ENCODE assay signal across 30 mouse cellular contexts in the genomic region with DNA sequence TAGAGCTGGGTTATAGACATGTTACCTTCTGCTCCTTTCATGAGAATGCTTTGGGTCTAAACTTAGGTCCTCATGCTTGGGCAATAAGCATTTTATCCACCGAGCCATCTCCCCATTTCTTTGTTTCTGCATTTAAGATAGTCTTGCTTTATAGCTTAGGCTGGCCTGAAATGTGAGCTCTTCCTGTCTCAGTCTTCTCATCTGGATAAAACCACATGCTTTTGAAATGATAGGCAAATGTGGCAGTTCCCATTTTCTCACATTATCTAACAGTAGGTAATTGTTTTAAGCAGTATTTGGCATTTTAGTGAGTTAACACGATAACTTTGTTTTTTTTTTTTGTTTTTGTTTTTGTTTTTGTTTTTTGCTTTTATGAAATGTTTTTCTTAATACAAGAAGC.
"Had no signal": no experiment of that assay in that cellular context is flagged by ENCODE, and none has a peak within 500 bp of the region (broad histone marks: within the 10 kb centered on the region; RNA-seq: fewer than 3 reads in every experiment).

No protein-coding gene starts in this region.

- DNase-seq: heart, postnatal 10 days; heart, postnatal 14 days; heart, postnatal 36 days; heart, postnatal 4 days; kidney, adult 18-20 months; kidney, adult 2 months; kidney, adult 8-10 months; kidney, adult 9 months; kidney, postnatal 10 days; kidney, postnatal 14 days; kidney, postnatal 25 days; kidney, postnatal 36 days; kidney, postnatal 4 days; layer of hippocampus, adult 9-11 months; layer of hippocampus, postnatal 36 days had no signal

- H3K27me3 ChIP-seq: heart, embryonic 12.5 days; heart, embryonic 13.5 days; heart, embryonic 15.5 days; hindbrain, embryonic 12.5 days; hindbrain, embryonic 13.5 days; hindbrain, embryonic 15.5 days; intestine, embryonic 15.5 days; kidney, embryonic 15.5 days had no signal

- H3K9ac ChIP-seq: heart, embryonic 12.5 days; heart, embryonic 13.5 days; heart, embryonic 15.5 days; hindbrain, embryonic 12.5 days; hindbrain, embryonic 13.5 days; hindbrain, embryonic 14.5 days; hindbrain, embryonic 15.5 days; intestine, embryonic 15.5 days; kidney, embryonic 15.5 days had no signal

- H3K4me1 ChIP-seq: hindbrain, embryonic 10.5 days; hindbrain, embryonic 12.5 days; hindbrain, embryonic 13.5 days; hindbrain, embryonic 15.5 days; intestine, embryonic 15.5 days; kidney, embryonic 15.5 days had no signal

- H3K27ac ChIP-seq: heart, embryonic 10.5 days; heart, embryonic 15.5 days; hindbrain, embryonic 10.5 days; hindbrain, embryonic 12.5 days; hindbrain, embryonic 13.5 days; hindbrain, embryonic 14.5 days; hindbrain, embryonic 15.5 days; hindbrain, postnatal 0 days; intestine, embryonic 15.5 days; kidney, embryonic 15.5 days; kidney, postnatal 0 days; layer of hippocampus, adult 2 months; left cerebral cortex, adult 2 months had no signal

- H3K36me3 ChIP-seq: heart, embryonic 10.5 days; heart, embryonic 12.5 days; heart, embryonic 15.5 days; hindbrain, embryonic 10.5 days; hindbrain, embryonic 12.5 days; intestine, embryonic 15.5 days; kidney, embryonic 15.5 days had no signal

- H3K9me3 ChIP-seq: heart, embryonic 10.5 days; heart, embryonic 12.5 days; heart, embryonic 13.5 days; heart, embryonic 15.5 days; hindbrain, embryonic 10.5 days; hindbrain, embryonic 12.5 days; hindbrain, embryonic 13.5 days; hindbrain, embryonic 15.5 days; intestine, embryonic 15.5 days; kidney, embryonic 15.5 days had no signal

- H3K4me3 ChIP-seq: heart, embryonic 10.5 days; heart, embryonic 12.5 days; heart, embryonic 13.5 days; heart, embryonic 15.5 days; hindbrain, embryonic 10.5 days; hindbrain, embryonic 12.5 days; hindbrain, embryonic 13.5 days; hindbrain, embryonic 15.5 days; intestine, embryonic 15.5 days; kidney, embryonic 15.5 days; layer of hippocampus, adult 2 months; left cerebral cortex, adult 2 months had no signal
